Mouse (Mus musculus) splenic B cell, adult 2 months (primary cell): Measurements from ENCODE around the gene Nop14.
"Not testable (repeated sequence)": the region's sequence is repeated elsewhere in the genome, so short reads cannot be mapped to it uniquely, and the experiment has no call there.

Experiments
- DNase-seq: peaks from one replicate; pipeline ENCODE4 v3.0.0-alpha.2; 2011; ENCODE audit warnings: low read depth, low spot score
- H3K27me3 ChIP-seq: 2 replicates; pipeline ENCODE4 v1.6.1; 2012; ENCODE audit warnings: mild to moderate bottlenecking, low read length, moderate library complexity, mixed read lengths; ENCODE audit not compliant: control insufficient read depth, poor library complexity, insufficient read depth, severe bottlenecking
- H3K36me3 ChIP-seq: 2 replicates; pipeline ENCODE4 v1.6.1; 2012; ENCODE audit warnings: mild to moderate bottlenecking, low read length, moderate library complexity, mixed read lengths; ENCODE audit not compliant: control insufficient read depth, poor library complexity, insufficient read depth, severe bottlenecking

Gene Nop14

GRCm38 (mm10) chr5:34641991-34642390, 18.0 kb downstream of the Nop14 start:
- DNase-seq = no peak
- Histone ChIP-seq H3K27me3 (no peaks in the 10 kb centered on the region), H3K36me3 (peaks cover 5% of the 10 kb centered on the region)

- Histone ChIP-seq H3K36me3 (peaks cover 2% of the 10 kb centered on the region; the same call in 1 of the 2 replicates), H3K27me3 (no peaks in the 10 kb centered on the region)
- DNase-seq = no peak
Observed at GRCm38 (mm10) chr5:34637591-34638156, 22.3 kb downstream of the Nop14 start.

DNA sequence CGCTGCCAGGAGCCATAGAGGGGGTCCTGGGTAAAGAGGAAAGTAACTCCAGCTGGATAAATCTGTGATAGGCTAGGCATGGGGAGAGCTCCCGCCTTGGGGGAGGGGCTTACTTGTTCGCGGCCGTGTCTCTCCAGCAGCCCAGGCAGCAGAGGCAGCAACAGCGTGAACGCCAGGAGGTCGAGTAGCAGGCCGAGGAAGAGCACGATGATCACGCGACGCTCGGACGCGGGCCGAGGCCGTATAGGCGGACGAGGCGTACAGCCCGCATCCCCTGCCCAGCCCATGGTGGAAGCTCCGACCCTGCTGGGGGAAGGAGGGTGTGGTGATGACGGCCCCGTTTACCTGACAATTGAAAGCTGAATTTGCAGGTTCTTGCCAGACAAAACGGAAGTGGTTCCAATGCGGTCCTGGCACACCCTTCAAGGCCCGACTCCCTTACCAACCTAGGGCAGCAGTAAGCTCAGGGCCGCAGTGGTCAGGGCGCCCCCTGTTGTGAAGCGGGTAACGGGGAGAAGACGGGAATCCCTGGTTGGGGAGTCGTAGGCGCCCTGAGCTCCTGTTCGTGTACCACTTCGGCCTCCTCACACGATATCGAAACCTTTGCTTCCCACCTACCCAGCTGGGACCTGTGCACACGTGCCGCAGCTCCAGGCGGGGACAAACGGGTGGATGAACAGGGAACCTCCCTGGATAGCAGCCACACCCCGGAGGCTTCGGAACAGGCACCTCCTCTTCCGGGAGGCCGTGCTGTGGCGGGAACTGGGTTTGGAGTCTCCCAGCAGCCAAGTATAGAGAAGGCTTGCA, 23.3 kb downstream of the Nop14 start, which contains the start of gene Mfsd10:
Gene Mfsd10, minus strand, starts transcription at position 732 of the 807 bp plus-strand sequence.
- H3K36me3 ChIP-seq = peaks cover 2% of the 10 kb centered on the region; the same call in 1 of the 2 replicates
- no peaks in the 10 kb centered on the region for H3K27me3 ChIP-seq
- peak; percentile 73 for DNase-seq

GRCm38 (mm10) chr5:34635665-34636192, 24.2 kb downstream of the Nop14 start:
- H3K36me3 ChIP-seq = peaks cover 3% of the 10 kb centered on the region; the same call in 1 of the 2 replicates
- H3K27me3 ChIP-seq = no peaks in the 10 kb centered on the region
- no peak for DNase-seq

DNA sequence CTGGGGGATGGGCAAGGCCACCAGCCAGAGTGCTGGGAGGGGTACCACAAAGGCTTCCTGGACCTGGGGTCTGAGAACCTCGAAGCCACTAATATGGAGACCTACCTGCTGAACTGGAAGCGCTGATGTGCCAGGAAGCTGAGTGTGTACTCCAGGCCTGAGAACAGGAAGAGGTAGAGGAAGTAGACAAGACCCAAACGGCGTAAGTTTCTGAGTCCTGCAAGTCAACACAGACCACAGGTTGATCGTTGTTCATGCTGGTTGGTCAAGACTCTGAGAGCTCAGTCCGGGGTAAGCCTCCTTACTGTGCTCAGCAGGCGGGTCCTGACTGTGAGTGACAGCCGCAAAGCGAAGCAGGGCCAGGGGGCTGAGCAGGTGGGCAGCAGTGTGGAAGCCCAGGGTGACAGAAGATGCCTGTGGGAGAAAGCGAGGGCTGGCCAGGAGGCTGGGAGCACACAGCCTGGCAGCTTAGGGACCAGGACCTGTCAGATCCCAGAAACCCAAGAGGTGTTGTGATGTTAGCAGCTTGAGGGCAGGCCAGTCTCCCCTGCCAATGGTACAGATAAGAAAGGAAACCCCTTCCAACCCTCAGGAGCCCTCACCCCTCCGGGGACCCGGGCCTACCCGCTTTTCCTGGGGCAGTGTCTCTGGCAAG, 25.1 kb downstream of the Nop14 start:
- Histone ChIP-seq H3K36me3 (peaks cover 3% of the 10 kb centered on the region; the same call in 1 of the 2 replicates), H3K27me3 (no peaks in the 10 kb centered on the region)
- peak; percentile 63 for DNase-seq

GRCm38 (mm10) chr5:34633641-34634040, 26.3 kb downstream of the Nop14 start:
- H3K27me3 ChIP-seq = no peaks in the 10 kb centered on the region
- no peak for DNase-seq
- peaks cover 3% of the 10 kb centered on the region; the same call in 1 of the 2 replicates for H3K36me3 ChIP-seq

- Histone ChIP-seq H3K36me3 (peaks cover 3% of the 10 kb centered on the region; the same call in 1 of the 2 replicates), H3K27me3 (no peaks in the 10 kb centered on the region)
- DNase-seq = no peak
Observed at GRCm38 (mm10) chr5:34632996-34633395, 27.0 kb downstream of the Nop14 start.

DNA sequence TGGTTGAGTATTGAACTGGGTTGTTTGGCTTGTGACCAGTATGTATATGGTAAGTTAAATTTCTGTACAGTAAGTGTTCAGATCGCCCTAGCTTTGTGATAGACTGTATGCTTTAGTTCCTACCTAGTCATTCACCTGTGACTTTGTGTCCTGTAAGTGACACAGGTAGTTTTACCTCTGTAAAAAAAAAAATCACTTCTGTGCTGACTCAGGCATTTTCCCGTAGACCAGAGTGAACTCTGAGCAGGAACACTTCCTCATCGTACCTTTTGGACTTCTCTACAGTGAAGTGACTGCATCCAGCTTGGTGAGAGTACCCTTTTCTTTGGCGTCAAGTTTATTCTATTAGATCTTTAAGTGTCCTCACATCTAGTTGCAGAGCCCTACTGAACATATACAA, 50.0 kb downstream of the Nop14 start:
- no peak for DNase-seq
- H3K27me3 ChIP-seq = no peaks in the 10 kb centered on the region
- H3K36me3 ChIP-seq = peaks cover 18% of the 10 kb centered on the region

- H3K27me3 ChIP-seq = no peaks in the 10 kb centered on the region
- DNase-seq = no peak
- peaks cover 23% of the 10 kb centered on the region for H3K36me3 ChIP-seq
Observed at GRCm38 (mm10) chr5:34608226-34608625, 51.7 kb downstream of the Nop14 start.

GRCm38 (mm10) chr5:34607100-34607880, 52.7 kb downstream of the Nop14 start:
- Histone ChIP-seq H3K27me3 (no peaks in the 10 kb centered on the region), H3K36me3 (peaks cover 20% of the 10 kb centered on the region)
- DNase-seq = peak; percentile 5

GRCm38 (mm10) chr5:34604576-34604975, 55.4 kb downstream of the Nop14 start:
- DNase-seq = no peak
- Histone ChIP-seq H3K27me3 (no peaks in the 10 kb centered on the region), H3K36me3 (peaks cover 15% of the 10 kb centered on the region)

DNA sequence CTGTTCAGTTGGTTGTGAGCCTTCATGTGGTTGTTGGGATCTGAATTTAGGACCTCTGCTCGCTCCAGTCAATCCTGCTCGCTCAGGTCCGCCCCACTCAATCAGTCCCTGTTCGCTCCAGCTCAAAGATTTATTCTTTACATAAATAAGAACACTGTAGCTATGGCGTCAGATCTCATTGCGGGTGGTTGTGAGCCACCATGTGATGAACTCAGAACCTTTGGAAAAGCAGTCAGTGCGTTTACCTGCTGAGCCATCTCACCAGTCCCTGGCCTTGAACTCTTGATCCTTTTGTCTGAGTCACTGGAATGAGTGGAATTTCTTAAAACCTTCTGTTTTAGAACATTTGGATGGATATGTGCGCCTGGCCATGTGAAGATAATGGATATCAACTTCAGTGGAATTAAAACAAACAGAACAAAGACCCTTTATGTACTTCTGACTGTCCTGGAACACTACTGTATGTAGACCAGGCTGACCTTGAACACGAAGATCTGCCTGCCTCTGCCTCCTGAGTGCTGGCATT, 66.7 kb downstream of the Nop14 start:
- DNase-seq = no peak

DNA sequence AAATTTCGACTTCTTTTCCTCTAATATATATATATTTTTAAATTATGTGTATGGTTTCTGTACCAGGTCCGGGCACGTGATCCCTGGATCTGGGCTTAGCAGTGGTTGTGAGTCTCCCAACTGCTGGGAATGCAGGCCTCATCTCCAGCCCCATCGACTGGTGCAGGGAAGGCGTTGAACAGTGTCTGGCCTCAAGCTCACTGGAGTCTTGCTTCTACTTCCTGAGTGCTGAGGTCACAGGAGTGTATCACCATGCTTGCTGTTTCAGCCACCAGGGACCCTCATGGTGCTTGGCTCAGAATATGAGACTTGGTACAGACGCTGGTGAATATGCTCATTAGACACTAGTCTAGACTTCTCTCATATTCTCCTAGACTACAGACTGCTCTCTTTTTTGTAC, 67.3 kb downstream of the Nop14 start:
- no peak for DNase-seq
- Histone ChIP-seq H3K36me3 (peaks cover 3% of the 10 kb centered on the region; the same call in 1 of the 2 replicates), H3K27me3 (no peaks in the 10 kb centered on the region)

More for the DNA sequence above, 66.7 kb downstream of the Nop14 start:
- peaks cover 5% of the 10 kb centered on the region for H3K36me3 ChIP-seq
- H3K27me3 ChIP-seq = no peaks in the 10 kb centered on the region

DNA sequence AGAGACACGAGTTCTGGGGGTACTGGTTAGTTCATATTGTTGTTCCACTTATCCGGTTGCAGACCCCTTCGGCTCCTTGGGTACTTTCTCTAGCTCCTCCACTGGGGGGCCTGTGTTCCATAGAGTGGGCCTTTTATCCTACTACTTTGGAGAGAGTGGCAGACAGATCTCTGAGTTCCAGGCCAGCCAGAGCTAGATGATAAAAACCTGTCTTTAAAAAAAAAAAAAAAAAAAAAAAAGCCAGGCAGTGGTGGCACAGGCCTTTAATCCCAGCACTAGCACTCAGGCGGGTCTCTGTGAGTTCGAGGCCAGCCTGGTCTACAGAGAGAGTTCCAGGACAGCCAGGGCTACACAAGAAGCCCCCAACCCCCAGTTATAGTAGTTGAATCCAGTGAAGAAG, 67.7 kb downstream of the Nop14 start:
- H3K36me3 ChIP-seq, DNase-seq, H3K27me3 ChIP-seq: not testable (repeated sequence)
